Mouse (Mus musculus): ENCODE results near the gene Npb.
"Not testable (repeated sequence)": the region's sequence is repeated elsewhere in the genome, so short reads cannot be mapped to it uniquely, and the experiment has no call there.

The Npb gene

DNA sequence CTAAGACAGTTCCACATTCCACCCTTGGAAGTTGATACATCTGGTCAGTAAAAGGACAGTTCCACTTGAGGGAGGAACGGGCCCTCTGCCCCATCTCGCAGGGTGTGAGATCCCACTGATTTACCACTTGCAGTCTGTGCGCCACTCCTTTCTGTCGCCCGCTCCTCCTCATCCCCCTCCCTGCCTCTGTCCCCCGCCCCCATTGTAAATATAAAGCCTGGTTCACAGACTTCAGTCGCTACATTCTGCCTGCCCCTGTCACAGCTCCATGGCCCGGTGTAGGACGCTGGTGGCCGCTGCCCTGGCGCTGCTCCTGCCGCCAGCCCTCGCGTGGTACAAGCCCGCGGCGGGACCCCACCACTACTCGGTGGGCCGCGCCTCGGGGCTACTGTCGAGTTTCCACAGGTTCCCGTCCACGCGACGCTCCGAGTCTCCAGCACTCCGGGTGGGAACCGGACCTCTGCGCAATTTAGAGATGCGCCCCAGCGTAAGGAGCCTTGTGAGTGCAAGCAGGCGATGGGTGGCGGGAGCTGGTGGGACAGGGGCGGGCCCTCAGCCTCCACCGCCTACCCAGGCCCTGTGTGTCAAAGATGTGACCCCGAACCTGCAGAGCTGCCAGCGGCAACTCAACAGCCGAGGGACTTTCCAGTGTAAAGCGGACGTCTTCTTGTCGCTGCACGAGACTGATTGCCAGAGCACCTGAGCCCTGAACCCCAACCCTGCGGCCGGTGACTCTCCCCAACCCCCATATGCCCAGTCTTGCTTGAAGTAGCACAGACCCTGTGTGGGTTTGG lies at the start of gene Npb:
Gene Npb, plus strand, starts transcription at position 237 of the 794 bp plus-strand sequence.
- no peak for DNase-seq

- DNase-seq: not testable (repeated sequence)
Observed at GRCm38 (mm10) chr11:120558843-120559242, 49.4 kb upstream of the Npb start.

DNA sequence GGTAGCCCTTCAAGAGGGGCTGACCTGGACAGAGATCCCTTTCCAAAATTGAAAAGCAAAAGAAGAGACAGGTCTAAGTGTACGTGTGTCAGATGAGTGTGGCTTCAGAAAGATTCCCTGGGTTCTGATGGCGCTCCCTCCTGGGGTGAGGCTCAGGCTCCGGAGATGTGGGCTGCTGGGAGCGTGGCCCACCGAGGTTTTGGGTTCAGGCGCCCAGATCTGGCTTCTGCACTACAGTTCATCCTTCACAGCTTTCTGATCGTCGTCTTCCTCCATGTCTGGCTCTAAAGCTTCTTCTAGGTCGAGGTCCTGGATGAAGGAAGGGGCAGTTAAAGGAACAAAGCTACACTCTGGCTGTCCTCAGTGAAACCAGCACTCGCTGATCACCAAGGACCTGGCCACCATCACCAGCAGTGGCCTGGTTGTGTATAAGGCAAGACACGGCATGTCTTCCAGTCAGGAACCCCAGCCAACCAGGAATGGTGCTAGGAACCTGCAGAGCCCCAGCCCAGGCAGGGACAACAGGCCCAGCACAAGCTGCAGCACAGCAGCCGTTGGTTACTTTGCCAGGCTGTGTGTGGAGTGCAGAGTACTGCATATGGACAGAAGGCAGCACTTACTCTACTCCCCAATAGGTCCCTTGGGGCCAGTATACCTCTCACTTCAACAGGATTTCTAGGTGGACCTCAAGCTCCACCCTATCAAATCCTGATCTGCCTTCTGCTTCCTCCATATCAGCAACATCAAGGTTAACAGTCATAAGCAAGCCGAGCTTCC lies 47.1 kb upstream of the Npb start:
- no peak for DNase-seq

- DNase-seq: no peak
Observed at GRCm38 (mm10) chr11:120562949-120563348, 45.3 kb upstream of the Npb start.

GRCm38 (mm10) chr11:120565114-120565513 lies 43.2 kb upstream of the Npb start:
- DNase-seq: no peak

GRCm38 (mm10) chr11:120568324-120568723 lies 40.0 kb upstream of the Npb start:
- no peak for DNase-seq

GRCm38 (mm10) chr11:120571122-120571521 lies 37.2 kb upstream of the Npb start:
- DNase-seq: no peak

GRCm38 (mm10) chr11:120571754-120572416 lies 36.4 kb upstream of the Npb start:
- DNase-seq: no peak

- no peak for DNase-seq
Observed at GRCm38 (mm10) chr11:120572417-120572751, 35.9 kb upstream of the Npb start.

- peak; percentile 98 for DNase-seq
Observed at GRCm38 (mm10) chr11:120572752-120573584, 35.3 kb upstream of the Npb start, which contains the start of gene P4hb. Gene P4hb (minus strand): TSS chr11:120573253.

DNA sequence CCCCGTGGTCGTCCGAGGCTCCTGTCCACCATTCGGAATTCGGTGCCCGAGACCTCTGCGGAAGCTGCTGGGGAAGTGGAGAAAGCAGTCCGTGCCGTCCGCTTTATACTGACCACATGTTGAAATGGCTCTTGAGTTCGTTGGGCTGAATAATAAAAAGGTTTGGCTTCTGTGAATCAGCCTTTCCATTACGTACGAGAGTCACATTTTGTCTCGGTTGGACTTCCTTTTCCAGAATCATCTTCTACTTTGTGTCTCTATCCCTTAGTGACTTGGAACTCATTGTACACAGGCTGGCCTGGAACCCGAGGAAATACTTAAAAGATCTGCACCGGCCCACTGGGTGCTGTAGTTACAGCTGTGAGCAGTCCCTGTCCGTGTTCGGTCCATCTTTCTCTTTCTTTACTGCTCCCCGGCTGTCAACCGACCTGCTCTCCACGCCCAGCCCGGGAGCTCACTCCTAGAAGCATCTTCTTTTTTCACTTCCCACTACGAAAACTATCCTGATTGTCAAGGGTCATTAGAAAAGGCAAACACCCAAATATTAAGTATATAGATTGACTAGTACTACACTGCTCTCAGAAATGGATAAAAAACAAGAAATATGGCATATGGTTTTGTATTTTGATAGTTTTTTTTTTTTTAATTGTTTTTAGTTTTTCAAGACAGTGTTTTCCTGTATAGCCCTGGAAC lies 34.5 kb upstream of the Npb start:
- no peak for DNase-seq

DNA sequence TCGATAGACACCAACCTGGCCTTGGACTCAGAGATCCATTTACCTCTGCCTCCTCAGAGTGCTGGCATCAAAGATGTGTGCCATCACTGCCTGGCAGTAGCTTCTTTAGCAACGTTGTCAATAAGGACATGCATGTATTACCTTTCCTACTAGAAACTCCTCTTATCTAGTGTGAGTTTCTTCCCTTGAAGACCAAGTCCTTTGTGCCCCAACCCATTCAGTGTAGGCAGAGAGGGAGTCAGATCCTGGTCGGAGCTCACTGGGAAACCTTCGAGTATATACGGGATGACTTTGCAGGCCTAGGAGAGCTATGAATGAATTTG lies 34.0 kb upstream of the Npb start:
- no peak for DNase-seq

DNA sequence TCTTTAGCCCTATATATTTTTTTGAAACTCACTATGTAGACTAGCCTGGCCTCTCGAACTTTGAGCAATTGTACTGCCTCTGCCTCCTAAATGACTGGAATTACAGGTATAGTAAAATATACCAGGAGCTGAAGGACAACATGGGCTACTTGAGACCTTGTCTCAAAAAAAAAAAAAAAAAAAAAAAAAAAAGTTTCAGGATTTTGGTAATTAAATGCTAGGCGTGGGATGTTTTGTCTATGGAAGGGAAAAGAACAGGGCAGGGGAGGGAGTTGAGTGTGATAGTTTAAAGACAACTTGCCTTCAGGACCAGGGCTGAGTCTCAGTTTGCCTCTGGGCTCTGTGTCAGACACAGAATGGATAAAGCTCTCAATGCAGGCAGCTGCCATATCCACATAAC lies 33.2 kb upstream of the Npb start:
- DNase-seq: no peak

- no peak for DNase-seq
Observed at GRCm38 (mm10) chr11:120575940-120576339, 32.3 kb upstream of the Npb start.

DNA sequence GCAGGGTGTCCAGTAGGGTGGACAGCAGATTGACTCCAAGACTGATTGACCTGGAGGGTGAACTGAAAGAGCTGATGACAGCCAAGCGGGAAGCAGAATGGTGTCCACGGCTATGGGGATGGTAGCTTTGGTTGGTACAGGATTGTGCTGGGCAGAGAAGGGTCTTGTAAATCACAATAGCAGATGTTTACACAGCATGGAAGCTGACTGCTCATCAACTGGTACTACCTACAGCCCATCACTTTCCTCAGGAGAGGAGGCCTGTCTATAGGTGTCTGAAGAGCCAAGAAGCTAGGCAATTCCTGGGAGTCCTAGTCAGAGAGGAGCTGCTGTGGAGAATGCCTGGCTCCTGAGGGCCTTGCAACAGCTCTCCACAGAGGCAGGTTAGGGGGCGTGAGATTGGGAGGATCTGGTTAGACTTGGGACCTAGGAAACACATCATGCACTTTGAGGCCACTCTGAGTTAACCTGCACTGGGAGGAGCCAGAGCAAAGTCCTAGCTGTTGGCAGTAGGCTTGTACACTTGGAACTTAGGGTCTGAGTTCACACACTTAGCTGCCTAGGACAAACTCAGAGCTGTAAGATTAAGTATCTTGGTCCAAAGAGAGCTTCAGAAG lies 31.8 kb upstream of the Npb start:
- peak in 1 of 2 experiments; percentile 8 for DNase-seq

- DNase-seq: peak; percentile 48 to 51
Observed at GRCm38 (mm10) chr11:120577211-120578023, 30.9 kb upstream of the Npb start.

- no peak for DNase-seq
Observed at GRCm38 (mm10) chr11:120578024-120578693, 30.1 kb upstream of the Npb start.

DNA sequence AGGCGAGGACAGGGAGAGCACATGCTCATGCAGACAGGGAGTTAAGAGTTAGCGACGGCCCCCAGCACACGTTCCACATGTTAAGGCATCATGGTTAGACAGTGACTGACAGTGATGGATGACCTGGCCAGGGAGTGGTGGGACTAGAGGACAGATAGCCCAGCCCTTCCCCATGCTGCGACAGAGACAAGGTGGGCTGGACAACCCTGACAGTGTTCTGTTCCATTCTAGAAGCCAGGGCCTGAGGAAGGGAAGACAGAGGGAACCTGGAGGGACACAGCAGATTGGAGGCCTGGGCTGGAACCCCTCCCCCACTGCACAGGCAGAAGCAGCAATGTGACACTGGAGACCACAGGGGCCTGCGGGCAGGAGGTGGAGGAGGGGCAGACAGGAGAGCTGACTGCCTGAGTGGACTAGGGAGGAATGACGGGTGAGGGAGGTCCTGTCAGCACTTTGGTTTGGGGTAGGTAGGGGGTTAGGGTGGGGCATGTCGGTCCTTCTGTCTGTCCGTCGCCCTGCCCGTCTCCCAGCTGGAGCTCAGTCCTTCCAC lies 29.5 kb upstream of the Npb start:
- DNase-seq: peak in 1 of 2 experiments; percentile 8

DNA sequence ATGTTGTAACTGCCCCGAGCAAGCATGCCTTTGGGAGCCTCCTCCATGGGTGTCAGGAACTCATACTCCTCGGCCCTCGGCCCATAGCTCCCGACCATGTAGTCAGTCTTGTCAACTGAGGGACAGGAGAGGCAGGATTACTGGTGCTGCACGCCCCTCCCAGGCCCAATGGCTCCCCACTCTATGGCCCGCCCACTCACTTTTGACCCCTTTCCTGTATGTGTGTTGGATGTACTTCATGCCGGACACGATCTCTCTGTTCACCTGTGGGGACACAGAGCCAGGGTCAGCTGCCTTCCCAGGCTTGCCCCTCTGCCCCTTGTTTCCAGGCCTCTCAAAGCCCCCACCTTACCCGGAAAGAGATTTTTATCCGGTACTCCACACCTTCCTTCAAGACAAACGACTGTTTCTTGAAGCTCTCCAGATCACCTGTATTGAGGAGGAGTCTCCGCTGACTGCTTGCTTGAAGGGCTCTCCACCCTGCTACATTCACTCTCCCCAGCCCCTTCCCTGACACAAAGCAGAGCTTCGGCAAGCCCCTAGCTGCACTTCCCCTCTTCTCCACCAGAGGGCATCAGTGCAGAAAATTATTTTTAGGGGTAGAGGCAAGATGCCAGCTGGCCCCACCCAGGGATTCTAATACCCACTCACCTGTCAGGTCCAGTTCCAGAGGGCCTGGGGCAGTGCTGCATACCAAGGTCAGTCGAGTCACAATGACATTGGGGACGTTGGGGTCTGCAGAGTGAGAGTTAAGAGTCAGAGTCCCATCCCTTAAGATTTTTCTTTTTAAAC lies 28.8 kb upstream of the Npb start:
- DNase-seq: peak; percentile 91 to 92
